Mouse (Mus musculus) cerebellum, postnatal 14 days (tissue): ENCODE measurements around the gene Tln2.

Experiments used
- DNase-seq, 2 experiments: peaks; one replicate each; pipeline ENCODE4 v3.0.0; 2021; ENCODE audit warnings: mixed read lengths in 2 of 2

Tln2 gene

DNA sequence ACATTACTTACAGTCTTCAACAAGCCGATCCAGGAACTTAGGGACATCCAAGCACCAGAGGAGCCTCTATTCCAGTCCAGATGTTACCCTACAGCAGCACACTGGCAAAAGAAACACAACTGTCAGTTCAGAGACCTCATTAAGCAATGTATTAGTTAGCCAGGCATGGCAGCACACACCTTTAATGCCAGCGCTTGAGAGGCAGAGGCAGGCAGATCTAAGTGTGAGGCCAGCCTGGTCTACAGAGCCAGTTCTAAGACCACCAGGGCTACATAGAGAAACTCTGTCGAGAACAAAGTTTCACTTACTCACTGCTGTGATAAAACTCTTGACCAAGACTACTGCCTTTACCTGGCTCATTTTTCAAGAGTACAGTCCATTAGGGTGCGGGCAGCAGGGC, at the start of gene Tln2:
Tln2 (minus strand) TSS at position 101 of the 400 bp plus-strand sequence.
- no peak for DNase-seq

- DNase-seq = no peak
Observed at GRCm38 (mm10) chr9:67609226-67609625, 49.7 kb upstream of the Tln2 start.

- DNase-seq = no peak
Observed at GRCm38 (mm10) chr9:67607786-67608366, 48.4 kb upstream of the Tln2 start.

DNA sequence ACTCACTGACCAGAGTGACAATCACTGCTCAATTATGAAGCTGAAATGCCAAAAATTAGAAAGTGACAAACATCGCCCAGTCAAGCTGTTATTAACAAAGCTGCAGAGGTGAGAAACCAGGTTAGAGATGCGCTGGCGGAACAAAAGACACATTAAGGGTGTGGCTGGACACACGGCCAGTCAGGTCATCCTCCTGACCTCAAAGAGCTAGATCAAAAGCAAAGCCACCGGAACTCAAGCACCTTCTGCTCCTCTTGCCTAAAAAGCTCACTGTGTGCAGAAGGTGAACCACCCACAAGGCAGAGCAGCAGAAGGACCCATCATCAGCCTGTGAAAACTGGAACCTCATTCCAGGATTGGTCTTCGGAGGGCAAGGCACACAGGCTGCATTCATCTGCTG, 47.8 kb upstream of the Tln2 start:
- DNase-seq = no peak

DNA sequence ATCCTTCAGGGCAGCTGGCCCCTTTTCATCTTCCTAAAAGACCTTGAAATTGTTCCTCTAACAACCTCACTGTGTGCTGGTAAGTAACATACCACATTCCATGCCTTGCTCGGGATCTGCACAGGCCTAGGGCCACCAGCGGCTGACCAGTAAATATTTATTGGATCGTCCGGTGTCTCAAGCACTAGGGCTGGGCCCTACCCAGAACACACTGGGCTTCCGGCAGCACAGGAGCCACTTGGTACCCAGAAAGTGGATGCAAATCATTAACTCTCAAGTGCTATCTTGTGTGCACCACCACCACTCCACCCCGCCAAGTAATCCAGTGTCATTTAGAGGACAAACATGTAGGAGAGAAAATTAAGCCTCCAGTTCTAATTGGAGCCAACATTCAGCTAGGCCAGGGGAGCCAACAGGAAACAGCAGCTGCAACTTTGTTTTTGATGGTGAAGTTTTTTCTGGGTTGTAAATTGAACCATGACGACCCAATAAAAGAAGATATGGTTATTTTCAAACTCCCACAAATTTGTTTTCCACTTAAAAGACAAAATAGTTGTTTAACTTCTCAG, 46.4 kb upstream of the Tln2 start:
- no peak for DNase-seq

DNA sequence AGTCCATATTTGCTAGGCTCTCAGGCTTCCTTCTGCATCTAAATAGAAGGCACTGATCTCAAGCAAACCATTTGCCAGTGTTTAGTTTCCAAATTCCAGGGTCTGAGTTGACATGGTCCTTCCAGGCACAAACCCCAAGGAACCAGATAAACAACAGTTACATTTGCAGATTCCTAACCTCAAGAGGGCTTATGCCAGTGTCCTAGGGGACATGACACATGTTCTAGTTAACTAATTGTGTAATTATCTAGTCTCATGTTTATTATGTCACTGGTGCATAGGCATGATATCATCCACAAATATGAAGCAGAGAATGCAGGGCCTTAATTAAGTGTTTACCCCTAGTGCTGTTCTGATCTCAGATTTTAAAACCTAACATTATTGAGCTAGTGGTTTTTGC, 45.4 kb upstream of the Tln2 start:
- no peak for DNase-seq

- no peak for DNase-seq
Observed at GRCm38 (mm10) chr9:67602347-67602746, 42.8 kb upstream of the Tln2 start.

GRCm38 (mm10) chr9:67595221-67595620, 35.7 kb upstream of the Tln2 start:
- peak; percentile 33 to 45 for DNase-seq

DNA sequence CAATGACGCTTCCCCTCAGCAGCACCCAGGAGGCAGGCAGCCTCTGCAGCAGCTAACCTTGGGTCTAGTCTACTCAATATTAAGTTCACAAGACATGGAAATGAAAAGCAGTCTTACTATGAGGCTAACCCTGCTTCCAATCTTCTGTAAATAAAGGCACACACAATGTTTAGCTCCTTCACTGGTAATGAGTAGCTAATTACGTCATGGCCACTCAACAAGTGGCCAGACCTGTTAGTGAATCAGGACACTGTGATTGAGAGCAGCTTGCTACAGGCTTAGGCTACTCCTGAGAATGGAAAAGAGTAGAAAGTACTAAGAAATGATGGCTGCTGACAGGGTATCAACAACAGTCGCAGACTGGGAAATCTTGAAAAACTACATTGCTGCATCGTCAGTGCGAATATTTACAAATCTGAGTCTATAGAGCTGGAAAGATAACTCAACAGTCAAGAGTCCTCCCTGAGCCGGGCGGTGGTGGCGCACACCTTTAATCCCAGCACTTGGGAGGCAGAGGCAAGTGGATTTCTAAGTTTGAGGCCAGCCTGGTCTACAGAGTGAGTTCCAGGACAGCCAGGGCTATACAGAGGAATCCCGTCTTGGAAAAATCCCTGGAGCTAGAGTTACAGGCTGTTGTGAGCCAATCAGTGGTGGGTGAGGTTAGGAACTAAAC, 34.1 kb upstream of the Tln2 start:
- no peak for DNase-seq

- DNase-seq = no peak
Observed at GRCm38 (mm10) chr9:67592726-67593125, 33.2 kb upstream of the Tln2 start.

DNA sequence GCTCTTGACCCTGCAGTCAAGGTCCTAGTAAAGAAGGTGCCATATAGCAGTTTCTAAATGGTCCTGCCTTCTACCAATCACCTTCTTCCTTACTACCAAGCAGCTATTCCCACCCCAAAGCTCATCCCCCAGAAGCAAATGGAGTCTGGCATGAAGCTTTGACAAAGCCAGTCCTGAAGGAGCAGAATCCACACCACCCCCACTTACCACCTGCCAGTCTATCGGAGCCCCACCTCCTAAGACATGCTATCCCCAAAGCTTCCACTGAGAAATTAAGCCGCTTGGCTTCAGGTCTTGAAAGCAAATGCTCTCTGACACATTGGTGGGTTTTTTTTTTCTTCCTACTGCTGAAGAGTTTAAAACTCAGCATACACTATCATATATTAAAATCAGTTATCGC, 27.6 kb upstream of the Tln2 start:
- DNase-seq = no peak

DNA sequence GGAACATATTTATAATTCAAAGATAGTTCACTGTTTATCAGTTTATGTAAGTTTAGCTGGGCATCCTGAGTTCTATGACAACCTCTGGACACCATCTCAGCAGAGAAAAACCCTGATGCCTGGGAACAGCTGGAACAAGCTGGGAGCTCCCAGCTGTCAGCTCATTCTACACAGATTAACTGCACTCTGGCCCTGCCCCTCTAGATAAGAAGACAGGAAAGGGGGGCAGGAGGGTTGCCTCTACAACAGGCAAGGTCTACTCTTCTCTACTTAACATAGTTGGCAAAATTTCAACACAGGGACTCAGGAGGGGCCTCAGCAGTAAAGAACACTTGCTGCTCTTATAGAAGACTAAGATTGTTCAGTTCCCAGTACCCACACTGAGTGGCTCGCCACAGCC, 27.0 kb upstream of the Tln2 start:
- no peak for DNase-seq

DNA sequence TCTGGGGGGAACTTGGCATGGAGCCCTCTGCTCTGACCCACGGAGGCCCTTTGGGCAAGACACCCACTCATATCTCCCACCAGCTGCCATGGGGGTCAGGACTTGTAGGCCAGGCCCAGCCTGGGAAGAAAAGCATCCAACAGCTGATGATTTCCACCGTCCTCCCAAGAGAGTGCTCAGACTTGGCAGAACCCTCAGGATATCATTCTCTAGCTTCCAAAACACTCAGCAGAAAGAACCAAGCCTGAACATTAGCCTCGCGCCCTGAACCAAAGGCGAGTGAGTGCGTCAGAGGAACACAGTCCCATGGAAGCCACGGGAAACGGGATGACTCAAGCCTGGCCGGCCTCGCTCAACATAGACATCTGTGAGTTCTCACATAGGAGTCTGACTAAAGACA, 25.4 kb upstream of the Tln2 start:
- no peak for DNase-seq

- no peak for DNase-seq
Observed at GRCm38 (mm10) chr9:67581581-67582280, 22.2 kb upstream of the Tln2 start.

- DNase-seq = no peak
Observed at GRCm38 (mm10) chr9:67579541-67579940, 20.0 kb upstream of the Tln2 start.

DNA sequence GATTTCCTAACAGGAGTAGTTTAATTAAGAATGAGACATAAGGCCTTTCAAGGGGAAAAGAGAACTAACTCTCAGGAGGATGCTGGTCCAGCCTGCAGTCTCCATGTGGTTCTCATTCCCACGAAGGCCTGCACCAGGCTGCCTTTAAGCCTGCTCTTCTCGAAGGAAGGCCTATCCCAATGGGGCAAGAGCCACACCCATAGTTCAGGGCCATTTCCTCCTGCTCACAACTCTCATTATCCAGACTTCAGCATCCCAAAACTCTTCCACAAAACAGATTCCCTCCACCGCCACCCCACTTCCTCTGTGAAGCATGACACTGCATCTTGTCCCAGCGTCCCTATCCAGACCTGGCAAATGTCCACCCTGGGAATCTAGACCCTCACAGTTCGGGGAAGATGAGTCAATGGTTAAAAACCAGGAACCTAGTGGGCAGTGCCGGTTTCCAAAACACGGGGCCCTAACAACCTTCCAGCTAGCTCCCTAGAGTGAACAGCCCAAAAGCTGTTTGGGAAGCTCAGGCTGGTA, 15.3 kb upstream of the Tln2 start:
- DNase-seq = peak in 1 of 2 experiments; percentile 33

- no peak for DNase-seq
Observed at GRCm38 (mm10) chr9:67573683-67573979, 14.1 kb upstream of the Tln2 start.

DNA sequence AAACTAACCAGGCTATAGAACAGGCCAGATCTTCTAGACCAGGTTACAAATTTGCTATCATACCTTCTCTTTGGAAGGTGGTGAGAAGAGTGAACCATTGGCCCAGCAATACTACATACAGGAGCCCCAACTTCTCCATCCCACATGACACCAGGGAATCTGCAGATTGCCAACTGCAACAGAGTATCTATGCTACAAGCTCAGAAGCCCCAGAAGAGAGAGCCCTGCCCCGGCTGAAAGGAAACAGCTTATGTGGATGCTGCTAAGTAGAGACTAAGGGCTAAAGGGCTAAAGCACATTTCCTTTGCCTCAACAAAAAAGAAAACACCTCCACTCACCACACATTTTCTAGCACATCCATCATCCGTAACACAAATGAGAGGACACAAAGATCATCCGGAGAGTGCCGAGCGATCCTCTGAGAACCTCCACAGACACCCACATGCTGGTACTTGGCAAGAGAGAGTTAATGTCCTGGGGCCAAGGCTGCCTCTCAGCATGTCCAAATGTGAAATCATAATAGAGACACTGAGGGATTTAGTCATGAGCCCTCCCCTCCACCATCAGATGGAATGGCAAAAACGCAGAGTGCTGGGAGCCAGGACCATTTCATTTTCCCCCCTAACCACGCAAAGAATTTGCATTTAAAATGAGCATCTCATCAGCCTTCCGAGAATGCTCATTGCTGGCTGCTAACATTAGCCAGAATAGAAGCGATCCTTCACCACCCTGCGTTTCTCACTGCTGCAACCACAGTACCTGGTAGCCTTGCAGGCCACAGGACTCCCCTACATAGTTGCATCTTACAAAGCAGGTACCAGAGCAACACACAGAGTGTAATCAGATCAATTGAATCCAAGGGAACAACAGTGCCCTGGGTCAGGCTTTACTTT, 13.5 kb upstream of the Tln2 start:
- peak; percentile 51 to 72 for DNase-seq

GRCm38 (mm10) chr9:67565801-67566258, 6.3 kb upstream of the Tln2 start:
- no peak for DNase-seq

DNA sequence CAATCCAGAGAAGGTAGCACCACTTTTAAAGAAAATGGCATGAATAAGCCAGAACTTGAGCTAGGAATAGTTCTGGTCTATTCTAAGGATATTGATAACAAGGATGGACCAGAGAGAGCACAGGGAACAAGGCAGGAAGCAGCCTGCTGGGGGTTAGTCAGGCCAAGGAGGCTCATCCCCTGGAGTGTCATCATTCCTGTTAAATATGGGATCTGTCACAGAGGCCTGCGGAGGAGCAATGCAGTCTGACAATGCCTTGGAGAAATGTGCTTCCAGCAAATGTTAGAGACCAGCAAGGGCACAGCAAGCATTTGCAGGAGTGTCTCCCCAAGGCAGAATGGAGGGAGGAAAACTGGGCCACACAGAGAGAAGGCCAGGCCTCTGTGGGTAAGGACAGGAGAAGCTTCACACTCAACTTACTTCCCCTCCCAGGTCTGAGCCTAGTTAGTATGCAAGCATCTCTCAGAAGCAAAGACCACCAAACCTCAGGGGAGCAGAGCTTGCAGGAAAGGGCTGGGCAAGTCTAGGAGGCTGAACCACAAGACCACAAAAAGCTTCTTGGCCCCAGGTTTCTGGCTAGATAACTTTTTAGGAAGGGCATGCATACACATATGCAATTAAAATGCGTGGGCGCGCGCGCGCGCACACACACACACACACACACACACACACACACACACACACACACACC, 9.5 kb downstream of the Tln2 start:
- DNase-seq = no peak

DNA sequence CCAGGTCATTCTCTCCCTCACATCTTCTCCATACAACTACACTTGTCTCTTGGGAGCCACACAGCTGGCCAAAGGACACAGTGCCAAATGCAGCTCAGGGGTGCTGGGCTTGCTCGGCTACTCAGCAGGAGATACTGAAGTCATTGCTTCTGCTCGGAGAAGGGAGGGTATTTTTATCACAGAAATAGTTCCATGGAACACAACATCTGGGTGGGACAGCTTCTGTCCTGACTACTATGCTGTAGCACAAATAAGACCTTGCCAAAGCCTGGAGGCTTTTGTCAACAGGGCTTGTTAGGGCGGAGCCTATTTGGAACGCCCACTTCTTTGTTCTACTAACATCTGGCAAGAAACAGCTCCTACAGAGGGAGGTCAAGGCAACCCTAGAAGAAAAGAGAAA, 10.2 kb downstream of the Tln2 start:
- DNase-seq = no peak

- DNase-seq = no peak
Observed at GRCm38 (mm10) chr9:67546650-67547049, 12.9 kb downstream of the Tln2 start.
